Mouse (Mus musculus): ENCODE results near the gene Cachd1.

Cachd1 gene

DNA sequence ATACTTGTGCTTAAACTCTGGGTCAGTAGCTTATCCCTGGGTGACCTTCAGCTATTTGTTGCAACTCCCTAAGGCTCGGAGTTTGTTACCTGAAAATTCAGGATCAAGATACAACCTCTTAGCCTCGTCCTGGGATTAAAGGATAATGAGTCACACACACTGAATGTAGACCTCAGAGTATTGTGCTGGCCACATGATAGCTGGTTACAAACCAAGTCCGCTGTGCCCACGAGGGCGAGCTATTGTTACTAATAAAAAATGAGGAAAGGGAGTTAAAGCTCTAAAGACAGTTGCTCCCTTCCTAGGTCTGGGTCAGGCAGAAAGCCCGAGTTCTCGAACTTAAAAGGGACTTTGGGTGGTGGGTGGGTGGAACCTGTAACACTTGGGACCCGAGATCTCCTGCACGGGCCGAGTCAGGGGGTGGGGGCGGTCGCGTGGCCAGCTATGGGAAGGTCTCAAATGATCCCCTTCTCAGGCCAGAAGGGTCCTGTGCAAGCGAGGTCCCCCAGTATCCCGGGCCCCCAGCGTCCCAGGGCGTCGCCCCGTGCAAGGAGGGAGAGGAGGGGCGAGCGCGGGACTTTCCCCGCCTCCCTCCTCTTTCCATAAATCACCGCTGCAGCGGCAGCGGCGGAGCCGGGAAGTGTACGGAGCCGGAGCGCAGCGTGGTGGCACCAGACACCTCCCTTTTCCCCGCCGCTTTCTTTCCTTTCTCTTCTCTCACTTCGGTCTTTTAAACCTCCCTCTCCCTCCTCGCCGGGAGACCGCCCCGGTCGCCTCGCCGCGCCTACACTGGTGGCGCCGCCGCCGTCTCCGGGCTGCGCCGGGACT is at the start of gene Cachd1:
Cachd1 (plus strand) TSS at position 633 of the 828 bp plus-strand sequence.
- no peak for DNase-seq (ENCODE audit: low read depth, low spot score)

DNA sequence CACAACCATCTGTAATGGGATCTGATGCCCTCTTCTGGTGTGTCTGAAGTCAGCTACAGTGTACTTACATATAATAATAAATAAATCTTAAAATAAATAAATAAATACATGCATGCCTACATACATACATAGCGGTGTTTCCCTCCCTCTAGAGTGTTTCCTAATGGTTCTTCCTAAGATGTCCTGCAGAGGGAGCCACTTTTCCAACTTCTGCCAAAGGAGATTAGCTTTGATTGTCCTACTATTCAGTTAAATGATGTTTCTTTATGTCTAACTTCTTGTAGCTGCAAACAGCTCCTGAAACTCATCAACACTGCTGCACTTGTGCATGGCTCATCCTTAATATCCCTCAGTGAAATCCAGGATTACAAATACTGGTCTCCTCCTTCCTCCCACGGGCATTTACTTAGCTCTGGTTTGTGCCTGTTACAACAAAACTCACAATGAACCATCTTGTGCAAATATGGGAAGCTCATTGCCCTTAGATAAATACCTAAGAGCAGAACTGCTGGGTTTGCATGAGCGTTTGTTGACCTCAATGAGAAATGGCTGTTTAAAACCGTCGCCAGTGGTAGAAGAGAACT is 47.5 kb upstream of the Cachd1 start:
- DNase-seq (ENCODE audit: low read depth, low spot score), result no peak

DNA sequence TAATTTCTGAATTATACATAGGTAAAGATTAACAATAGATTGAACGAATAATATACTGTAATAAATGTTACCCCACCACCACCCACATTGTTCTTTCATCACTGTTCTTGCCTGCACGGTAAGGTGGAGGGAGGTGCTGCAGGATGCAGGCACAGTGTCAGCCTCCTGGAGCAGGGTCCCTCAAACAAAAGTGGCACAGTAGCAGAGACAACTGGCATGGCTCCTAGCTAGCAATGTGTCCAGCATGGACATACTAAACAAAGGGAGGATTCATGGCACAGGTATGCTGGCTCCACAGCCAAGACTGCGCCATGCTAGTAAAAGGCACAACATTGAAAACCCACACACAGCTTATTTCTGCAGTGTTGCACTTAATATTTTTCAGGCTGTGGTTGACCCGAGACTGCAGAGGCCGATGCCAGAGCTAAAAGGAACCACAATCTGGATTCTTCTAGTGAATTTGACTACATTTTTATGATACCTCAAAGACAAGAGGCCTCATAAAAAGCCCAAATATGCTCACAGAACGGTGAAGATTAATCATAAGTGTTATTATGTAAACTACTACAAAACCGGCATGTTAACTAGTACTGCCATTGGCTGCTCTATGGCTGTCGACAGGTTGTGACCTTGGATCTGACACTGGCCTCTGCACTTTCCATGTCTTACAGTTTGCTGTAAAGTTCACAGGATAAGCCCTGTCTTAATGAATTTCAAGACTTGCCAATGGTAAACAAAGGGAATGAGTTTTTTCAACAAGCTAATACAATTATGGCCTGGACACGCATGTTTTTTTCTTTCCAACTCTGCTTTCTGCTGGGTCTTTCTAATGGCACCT is 41.2 kb upstream of the Cachd1 start:
- no peak for DNase-seq (ENCODE audit: low read depth, low spot score)

DNA sequence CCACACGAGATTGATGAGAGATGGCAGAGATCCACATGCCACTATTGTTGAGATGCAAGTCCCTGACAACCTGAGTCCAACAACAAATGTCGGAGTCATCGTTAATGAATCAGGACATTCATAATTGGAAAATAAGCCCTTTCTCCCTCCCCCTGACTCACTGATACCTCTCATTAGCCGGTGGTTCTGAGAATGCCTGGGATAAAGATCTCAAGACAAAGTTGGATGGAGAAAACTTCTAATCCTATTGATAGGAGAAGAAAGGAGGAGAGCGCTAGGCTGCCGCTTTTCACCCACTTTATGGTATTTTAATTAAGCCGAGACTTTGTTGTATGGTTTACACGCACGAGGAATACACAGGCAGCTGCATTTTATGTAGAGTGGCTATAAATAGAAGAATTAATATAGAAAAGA is 40.5 kb upstream of the Cachd1 start:
- no peak for DNase-seq (ENCODE audit: low read depth, low spot score)

DNA sequence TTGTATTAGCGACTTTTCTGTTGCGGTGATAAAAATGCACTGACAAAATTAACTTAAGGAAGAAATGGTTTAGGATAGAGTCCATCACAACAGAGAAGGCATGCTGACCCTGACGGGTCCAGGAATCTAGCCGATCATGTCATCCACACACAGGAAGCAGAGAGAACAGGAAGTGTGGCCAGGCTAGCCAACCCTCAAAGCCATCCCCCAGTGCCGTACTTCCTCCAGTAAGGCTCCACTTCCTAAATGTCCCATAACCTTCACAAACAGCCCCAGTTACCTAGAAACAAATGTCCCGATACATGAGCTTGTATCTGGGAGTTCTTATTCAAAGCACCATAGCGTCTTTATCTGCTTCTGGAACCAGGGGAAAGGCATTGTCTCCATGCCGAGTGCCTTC is 32.9 kb upstream of the Cachd1 start:
- no peak for DNase-seq (ENCODE audit: low read depth, low spot score)

DNA sequence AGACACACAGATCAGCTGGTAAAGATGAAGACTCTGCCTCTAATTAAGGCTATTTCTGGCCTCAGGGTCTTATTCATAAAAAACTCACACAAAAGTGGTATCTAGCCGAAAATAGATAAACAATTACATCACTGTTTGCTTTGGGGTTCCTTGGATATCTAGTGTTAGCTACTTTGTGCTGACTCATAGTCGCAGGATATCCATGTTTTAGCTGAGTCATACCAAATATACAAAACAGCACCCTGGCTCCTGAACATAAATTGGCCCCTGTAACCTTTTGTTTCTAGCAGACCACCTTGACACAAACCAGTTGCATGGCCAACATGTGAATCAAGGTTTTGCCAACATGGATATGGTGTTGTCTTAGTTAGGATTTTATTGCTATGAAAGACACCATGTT is 24.2 kb upstream of the Cachd1 start:
- peak; percentile 22 for DNase-seq (ENCODE audit: low read depth, low spot score)

DNA sequence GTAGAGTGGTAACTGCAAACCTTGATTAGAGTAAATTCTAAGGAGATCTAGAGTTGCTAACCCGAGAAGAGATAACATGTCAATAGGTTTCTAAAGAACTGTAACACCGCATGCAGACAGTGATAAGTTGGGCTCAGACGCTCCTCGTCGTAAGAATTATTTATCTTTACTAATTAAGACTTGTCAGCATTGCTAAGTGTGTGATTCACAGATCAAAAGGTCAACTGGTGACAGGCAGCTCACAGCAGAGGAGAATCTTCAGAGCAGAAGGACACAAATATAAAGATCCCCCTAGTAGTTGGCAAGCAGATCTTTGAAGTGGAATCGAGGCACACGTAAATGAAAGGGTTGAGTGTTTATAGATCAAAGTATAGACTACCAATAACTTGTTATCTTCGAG is 20.8 kb upstream of the Cachd1 start:
- DNase-seq (ENCODE audit: low read depth, low spot score), result no peak

DNA sequence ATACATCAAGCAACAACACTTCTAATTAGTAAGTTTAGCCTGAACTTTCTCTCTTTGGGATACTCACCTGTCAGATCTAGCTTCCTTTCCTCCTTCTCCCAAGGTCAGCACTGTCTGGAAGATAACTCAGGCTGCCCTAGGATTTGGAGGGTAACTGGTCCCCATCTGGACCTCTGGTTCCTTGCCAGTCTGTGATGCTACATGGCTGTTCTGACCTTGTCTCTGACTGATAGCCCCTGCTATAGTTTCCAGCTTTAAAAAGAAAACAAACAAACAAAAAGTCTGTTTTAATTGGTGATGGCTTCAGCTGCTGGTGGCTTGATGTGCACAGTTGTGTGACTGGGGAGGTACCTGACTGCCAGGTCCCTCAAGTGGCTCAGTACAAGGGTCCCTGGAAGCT is 20.0 kb upstream of the Cachd1 start:
- DNase-seq (ENCODE audit: low read depth, low spot score), result no peak

DNA sequence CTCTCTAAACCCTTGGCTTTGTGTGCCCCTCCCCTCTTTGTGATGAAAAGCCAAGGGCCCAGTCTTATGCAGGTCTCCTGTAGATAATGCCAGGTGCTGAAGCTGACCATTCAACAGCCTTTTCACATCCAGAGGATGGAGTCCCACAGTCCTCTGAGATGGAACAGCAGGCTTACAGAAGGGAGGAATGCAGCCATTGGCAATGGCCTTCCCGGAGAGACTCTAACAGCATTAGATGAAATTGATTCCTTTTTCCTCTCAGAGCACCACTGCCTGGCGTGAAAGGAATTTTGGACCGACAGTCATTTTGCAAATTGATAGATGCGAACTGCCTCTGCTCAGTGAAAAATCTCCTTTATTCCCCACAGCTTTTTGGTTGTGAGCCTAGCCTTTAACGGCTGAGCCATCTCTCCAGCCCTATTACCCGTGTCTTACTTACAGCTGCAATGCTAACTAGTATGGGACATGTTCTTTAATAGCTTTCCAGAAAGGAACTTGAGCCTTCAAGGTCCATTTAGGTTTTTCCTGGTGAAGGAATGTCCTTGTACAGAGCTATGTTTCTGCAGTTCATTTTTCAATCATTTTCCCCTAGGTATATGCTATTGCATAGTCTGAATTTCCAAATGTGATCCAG is 18.1 kb upstream of the Cachd1 start:
- no peak for DNase-seq (ENCODE audit: low read depth, low spot score)

DNA sequence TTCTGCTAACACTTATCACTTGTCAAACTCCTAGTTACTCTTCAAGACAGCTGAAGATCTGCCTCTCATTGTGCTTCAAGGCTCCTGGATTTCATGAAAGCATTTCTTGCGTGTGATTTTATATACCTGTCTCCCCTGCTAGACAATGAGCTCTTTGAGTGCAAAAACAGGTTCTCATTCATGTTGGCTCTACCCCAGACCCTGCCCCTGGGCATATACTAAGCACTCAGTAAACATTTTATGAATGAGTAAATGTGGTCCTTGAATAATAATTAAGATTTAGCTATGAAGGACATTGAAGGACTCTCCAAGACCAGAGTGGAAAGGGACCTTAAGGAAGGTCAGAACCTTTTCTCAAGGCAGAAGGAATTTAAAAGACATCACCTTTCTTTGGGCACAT is 16.9 kb upstream of the Cachd1 start:
- no peak for DNase-seq (ENCODE audit: low read depth, low spot score)

DNA sequence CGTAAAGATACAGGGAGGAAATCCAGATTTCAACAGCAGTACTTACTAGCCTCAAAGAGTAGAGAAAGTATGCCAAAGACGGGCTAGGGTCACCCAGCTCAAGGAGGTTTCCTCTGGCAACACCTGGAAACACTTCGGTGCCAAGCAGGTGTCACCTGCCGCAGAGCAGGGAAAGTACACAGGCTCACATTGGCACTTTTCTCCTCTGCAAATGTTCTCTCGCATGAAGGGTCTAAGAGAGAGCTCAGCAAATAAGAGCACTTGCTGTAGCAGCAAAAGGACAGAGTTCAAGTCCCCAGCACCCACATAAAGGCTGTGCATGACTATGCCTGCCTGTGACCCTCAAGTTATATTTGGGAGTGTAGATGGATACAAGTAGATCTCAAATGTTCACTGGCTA is 16.1 kb upstream of the Cachd1 start:
- no peak for DNase-seq (ENCODE audit: low read depth, low spot score)

DNA sequence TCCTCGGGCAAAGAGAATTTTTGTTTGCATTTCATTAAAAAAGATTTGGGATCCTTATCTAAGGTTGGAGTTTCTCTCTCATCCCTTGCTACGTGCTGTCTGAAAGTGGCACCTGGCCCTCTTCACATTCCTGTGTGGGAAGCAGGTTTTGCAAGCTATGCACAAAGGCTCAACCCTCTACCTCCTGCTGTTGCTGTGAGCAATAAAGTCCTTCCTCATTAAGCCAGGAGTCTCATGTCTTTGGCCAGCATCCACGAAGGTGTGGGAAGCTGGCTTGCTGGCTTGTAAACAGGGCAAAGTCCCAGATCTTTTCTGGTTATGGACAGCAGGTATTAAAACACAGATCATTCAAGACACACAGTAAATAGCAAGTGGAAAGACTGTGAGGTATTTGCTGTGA is 7.9 kb upstream of the Cachd1 start:
- DNase-seq (ENCODE audit: low read depth, low spot score), result no peak

DNA sequence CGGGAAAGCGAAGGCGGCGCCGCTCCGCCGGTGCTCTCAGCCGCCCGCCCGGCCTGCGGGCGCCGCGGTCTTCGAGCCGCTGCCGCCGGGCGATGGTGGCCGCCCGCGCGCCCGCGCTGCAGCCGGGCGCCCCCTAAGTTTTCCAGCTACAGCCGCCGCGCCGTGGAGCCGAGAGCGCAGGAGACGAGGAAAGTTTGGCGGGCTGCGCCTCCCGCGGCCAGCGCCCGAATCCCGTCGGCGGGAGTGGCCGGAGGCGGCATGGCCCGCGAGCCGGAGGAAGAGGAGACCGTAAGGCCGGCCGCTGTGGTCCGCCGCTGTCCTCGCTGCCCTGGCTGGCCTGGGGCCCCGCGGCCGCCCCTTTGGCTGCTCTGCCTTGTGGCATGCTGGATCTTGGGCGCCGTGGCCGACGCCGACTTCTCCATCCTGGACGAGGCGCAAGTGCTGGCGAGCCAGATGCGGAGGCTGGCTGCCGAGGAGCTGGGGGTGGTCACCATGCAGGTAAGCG is 448 bp downstream of the Cachd1 start:
- no peak for DNase-seq (ENCODE audit: low read depth, low spot score)

DNA sequence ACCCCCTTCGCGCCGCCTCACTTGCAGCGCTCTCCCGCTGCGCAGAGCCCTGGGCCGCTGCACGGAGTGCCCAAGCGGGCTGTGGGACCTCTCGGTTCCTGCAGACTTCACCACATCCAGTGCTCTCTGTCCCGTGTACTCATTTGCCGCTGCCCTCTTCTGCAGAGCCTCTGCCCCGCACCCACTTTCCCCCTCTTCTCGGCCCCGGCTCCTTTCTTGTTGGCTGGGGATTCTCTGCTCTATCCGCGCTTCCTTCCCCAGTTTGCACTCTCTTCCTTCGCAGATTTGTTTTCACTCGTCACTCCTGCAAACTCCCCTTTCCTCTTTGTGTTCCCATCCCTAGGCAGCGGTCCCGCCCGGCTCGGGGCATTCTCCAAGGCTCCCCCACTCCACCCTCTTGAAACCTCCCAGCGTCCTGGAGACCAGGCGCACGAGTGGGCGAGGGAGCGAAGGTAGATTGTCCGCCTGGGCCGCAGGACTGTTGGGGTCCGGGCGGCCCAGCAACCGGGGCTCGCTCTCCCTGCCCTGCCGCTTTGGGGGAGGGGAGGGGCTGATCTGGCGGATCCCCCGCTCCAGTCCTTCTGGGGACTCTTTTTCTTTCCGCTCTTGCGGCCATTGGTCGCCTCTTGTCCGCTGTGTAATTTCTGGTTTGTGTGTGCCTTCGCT is 1.0 kb downstream of the Cachd1 start:
- DNase-seq (ENCODE audit: low read depth, low spot score), result no peak

DNA sequence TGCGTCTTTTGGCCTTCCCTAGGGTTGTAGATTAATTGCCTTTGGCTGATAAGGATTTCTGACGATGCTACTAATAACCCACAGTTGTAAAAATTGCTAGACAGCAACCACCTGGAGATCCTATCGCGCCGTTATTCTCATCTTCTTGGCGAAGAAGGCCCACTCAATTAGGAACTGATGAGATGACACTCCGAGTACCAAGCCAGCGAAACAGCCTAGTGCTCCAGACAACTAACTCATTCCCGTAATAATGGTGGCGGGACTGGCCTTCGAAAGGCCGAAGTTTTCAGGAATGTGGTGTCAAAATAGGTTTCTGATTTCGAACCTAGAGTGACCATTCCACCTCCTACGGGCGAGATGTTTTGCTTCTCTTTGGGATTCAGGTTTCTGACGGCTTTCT is 1.6 kb downstream of the Cachd1 start:
- DNase-seq (ENCODE audit: low read depth, low spot score), result no peak

DNA sequence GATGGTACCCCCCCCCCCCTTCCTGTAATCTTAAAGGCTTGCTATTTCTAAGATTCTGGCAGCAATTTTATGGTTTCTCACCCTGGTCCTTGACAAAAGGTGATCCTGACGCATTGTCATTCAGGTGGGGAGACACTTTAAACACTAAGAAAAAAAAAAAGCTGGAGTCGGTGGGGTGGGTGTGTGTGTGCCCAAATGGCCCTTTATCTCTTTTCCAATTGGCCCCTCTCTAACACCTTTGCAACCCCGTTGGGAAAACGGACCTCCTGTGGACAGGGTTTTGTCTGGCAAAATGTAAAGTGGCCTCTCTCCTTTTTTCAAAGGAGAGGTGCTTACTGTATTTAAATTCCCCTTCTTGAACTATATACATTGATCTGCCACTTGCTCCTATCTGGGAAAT is 2.5 kb downstream of the Cachd1 start:
- DNase-seq (ENCODE audit: low read depth, low spot score), result no peak

DNA sequence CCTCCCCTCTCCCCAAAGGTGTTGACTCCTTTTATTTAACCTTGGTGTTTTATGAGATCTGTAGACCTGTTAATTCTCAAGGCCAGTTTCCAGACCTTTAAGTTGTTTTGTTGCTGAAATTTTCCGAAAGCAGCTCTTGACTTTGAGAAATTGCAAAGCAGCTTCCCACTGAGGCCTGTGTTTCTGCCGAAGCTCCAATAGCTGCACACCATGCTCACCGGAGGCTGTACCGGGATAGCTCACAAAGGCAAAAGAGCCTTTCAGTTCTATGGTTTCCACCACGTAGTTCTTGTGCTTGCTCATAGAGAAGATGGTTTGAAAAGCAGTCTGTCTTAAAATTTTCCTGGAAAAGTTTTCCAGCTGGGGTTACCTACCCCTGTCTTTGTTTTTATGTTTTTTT is 3.2 kb downstream of the Cachd1 start:
- no peak for DNase-seq (ENCODE audit: low read depth, low spot score)

DNA sequence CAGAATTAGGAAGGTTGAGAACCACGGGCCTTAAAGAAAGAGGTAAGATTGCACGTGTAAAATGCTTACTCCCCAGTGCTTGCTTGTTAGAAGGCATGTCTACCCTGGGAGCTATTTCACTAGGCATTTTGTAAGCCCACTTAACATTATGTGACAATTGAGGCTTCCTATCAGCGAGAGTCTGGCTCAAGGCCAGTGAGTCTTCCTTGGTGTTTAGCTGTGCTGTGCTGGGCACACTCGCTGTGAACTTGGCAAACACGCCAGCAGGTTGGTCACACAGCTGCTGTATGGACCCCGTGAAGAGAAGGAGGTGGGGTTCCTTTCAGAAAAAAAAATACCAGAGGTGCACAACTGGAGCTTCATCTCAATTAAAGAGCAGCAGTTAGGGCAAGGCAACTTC is 4.4 kb downstream of the Cachd1 start:
- DNase-seq (ENCODE audit: low read depth, low spot score), result no peak

DNA sequence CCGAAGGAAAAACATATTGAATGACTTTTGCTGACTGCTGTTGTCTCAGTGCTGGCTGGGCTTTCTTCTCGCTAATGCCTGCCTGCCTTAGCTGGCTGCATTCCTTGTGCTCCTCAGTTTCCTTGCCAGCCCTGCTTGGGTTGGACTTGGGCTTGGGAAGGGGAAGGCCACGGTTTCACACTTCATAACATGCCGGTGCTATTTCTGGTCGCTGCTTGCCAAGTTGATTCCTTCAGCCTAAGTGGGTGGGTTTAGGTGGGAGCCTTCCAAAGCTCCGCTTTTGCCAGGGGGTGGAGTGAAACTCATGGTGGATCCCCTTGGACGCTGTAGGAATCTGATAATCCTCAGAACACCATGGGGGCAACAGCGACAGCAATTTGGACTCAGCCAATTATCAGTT is 5.9 kb downstream of the Cachd1 start:
- DNase-seq (ENCODE audit: low read depth, low spot score), result no peak

DNA sequence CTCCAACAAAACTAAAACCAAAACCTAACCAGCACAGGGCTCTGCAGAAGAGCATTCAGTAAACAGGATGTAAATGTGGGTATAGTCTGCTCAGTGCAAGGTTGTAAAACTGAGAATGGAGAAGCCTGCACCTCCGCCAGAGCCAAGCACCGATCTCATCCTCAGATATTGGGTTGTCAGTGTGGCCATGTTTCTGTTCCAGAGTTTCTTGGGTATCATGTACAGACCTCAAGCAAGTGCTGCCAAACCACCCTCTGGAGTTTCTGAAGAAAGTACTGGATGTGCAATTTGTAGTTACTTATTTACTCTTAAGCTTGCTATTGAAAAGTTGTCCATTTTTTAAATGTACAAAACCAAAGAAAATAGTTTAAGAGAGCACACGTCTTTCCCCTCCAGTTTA is 6.4 kb downstream of the Cachd1 start:
- DNase-seq (ENCODE audit: low read depth, low spot score), result no peak

DNA sequence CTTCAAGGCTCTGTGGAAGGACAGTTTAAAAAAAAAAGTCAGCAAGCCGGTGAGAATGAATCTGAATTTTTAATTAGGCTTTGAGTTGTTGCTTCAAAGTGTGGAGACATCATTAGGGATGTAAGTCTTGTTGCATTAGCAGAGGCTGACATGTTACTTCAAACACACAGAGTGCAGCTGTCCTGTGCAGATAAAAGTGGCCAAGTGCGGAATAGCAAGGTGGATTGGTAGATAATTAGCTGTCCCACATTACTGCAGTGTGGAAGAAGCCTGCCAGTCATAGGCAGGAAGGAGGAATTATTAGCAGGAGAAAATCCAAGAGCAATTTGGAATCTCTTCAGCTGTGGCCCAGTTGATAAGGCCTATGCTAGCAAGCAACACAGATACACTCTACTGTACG is 10.7 kb downstream of the Cachd1 start:
- no peak for DNase-seq (ENCODE audit: low read depth, low spot score)

Data from c-Kit-negative CD71-positive TER-119-positive erythroid progenitor cells, embryonic 14.5 days (primary cell).